Mouse (Mus musculus): ENCODE data around the gene Trp63.
A peak's percentile ranks its signal among the peaks of the same experiment; 100 is the strongest.

The Trp63 gene

GRCm38 (mm10) chr16:25877416-25877965 is 193.9 kb downstream of the Trp63 start:
- peak; percentile 79 to 87 for DNase-seq

- peak in 1 of 2 experiments; percentile 40 for DNase-seq
These were observed 194.6 kb downstream of the Trp63 start for GRCm38 (mm10) chr16:25878116-25878515.

DNA sequence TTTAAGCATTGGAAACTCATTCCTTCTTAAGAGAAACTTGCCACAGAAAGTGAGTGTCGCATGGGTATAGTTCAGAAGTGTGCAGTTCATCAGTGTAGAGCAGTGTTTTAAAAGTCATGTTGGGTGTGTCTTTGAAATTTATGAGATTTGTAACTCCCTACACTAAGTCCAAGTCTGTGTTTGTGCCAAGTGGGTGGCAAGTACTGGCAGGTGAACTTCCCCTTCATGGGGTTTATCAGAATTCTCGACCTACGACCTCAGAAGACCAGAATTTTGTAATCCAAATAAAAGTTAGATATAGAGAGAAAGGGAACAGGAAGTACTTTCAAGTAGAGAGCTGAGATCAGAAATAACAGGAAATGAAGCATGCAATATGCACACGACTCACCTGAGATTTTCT is 215.5 kb downstream of the Trp63 start:
- DNase-seq = no peak

DNA sequence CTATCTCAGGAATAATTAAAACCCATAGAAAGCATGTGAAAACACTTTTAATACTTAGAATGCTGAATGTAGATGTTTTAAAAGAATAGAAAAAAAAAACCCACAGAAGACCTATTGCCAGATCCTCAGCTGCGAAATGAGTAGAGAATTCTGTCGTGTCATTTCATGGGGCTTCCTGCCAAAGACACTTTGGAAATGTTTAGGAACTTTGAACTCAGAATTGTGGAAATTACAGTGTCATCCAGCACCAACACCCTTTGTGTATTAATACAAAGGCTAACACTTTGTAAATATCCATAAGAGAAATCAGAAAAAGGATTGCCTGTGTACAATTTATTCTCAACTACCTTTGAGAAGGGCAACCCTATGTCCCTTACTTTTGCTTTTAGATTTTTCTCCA is 216.1 kb downstream of the Trp63 start:
- no peak for DNase-seq

GRCm38 (mm10) chr16:25900389-25900908 is 216.9 kb downstream of the Trp63 start:
- no peak for DNase-seq

DNA sequence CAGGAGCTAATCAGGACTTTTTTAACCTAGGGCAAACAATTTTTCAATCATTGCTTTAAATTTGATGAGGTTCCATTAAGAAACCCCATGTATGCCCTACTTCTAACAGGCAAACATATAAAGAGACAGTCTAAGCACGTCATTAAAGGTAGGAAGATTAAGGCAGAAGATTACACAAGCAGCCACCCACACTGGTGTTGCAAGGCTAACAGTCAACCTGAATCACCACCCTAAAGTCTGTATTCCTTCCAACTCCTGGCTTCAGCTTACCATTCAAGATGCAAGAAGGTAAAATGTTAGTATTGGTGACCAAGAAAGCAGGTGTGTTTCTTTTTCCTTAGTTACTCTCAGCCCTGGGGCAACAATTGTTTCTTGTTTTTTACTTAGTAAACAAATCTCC is 228.6 kb downstream of the Trp63 start:
- DNase-seq = no peak

DNA sequence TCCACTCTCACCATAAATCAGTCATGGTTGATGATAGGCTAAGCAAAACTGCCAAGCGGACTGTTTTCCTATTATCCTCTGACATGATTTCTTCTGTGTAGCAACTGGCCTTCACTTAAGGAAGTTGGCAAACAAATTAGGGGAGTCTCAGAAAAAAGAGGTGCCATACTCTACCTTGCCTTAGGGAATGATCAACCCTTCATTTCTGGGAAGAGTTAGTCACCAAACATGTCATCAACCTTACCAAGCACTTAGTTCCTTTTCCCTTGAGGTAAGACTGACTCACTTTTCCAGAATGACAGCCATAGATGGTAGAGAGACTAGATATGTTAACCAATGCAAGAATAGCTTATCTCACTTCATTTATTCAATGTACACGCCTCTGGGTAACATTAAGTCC is 250.6 kb downstream of the Trp63 start:
- no peak for DNase-seq
